Mouse (Mus musculus): ENCODE results near the gene Pop4. TPM values are rescaled to one million over a fixed set of nuclear protein-coding genes. Genes with fewer than 3 reads are reported as not detected.
A peak's percentile ranks its signal among the peaks of the same experiment; 100 is the strongest.

Pop4 gene
- total and polyA plus RNA-seq, 2 experiments from 2014 or later = 60.2 to 72.0 TPM

DNA sequence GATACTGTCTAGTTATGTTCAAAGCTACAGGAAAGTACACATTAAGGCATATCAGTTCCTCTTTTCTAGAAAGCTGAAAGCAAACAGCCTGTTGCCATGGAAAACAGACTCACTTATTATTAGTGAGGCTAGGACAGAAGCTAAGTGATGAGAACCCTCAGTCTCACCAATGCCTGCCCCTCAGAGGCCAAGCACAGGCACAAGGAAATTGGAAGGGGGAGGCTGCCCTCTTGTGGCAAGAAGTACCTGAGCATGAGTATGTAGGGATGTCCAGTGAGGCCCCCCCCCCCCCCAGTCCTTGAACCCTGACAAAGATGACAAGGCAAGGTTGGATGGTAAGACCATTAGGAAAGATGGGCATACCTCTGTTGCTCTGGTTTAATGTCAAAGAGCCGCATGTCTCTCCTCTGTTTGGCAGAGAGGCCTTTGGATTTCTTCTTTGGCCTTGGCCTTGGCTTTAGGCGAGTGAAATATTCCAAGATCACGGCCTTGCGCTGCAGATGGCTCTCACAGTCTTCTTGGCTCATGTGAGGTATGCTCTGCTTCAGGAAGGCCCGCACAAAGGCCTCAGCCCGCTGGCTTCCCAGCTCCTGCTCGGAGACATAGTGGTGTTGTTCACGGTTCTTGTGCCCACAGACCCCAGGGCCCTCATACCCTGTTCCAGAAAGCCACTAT lies 4.1 kb downstream of the Pop4 start:
- Histone ChIP-seq H3K4me3 (ENCODE audit: low read depth, low read length) (no peak overlapping the region), H3K4me2 (ENCODE audit: low read depth, low read length, poor library complexity, severe bottlenecking) (no peak overlapping the region), H3K27me3 (ENCODE audit: insufficient read depth, low read length) (no peaks in the 10 kb centered on the region), H3K36me3 (ENCODE audit: insufficient read depth, low read length) (peaks cover 56% of the 10 kb centered on the region), H3K9ac (replicated peaks; ENCODE audit: low read length, poor library complexity, severe bottlenecking) (no peak overlapping the region), H3K27ac (ENCODE audit: low read depth, low read length) (no peak overlapping the region), H3K9me3 (ENCODE audit: low read length) (no peaks in the 10 kb centered on the region), H3K4me1 (ENCODE audit: insufficient read depth, low read length) (peaks cover 10% of the 10 kb centered on the region)
- ATAC-seq (ENCODE audit: low FRiP score) (0 out of 2 replicates have a peak, but pooled peaks have one; percentile 20), DNase-seq (ENCODE audit: low spot score) (peak; percentile 58)
- TF ChIP-seq CTCF (IDR thresholded peaks at IDR 0.05) = peak; percentile 74
- 91% methylated on average over 8 of the region's 8 CpGs for WGBS

DNA sequence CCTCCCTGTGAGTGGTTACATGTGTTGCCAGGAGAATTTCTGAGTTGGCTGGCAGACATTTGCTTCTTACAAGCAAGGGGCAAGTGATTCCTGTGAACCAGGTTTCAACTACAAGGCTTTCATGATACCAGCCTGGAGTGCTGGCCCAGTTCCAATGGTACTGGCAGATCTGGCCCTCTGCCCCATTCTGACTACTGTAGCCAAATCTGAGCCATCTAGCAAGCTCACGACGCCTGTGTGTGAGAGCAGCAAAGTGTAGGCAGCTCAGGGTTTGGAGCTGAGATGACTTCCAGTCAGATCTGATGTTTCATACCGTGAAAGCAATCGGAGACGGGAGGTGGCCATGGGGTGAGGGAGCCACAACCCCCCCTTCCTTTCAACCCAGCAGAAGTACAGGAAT lies 8.8 kb downstream of the Pop4 start:
- 85% methylated on average over 5 of the region's 5 CpGs for WGBS
- no peaks in the 10 kb centered on the region for H3K27me3 ChIP-seq (ENCODE audit: insufficient read depth, low read length)
- ATAC-seq (ENCODE audit: low FRiP score) (no peak), DNase-seq (ENCODE audit: low spot score) (peak; percentile 62)
- H3K9me3 ChIP-seq (ENCODE audit: low read length) = no peaks in the 10 kb centered on the region
- H3K4me3 ChIP-seq (ENCODE audit: low read depth, low read length) = no peak overlapping the region
- no peak overlapping the region for H3K9ac ChIP-seq (replicated peaks; ENCODE audit: low read length, poor library complexity, severe bottlenecking)
- no peaks in the 10 kb centered on the region for H3K4me1 ChIP-seq (ENCODE audit: insufficient read depth, low read length)
- peaks cover 53% of the 10 kb centered on the region for H3K36me3 ChIP-seq (ENCODE audit: insufficient read depth, low read length)
- no peak overlapping the region for H3K27ac ChIP-seq (ENCODE audit: low read depth, low read length)
- no peak overlapping the region for H3K4me2 ChIP-seq (ENCODE audit: low read depth, low read length, poor library complexity, severe bottlenecking)
- no peak for TF ChIP-seq CTCF (IDR thresholded peaks at IDR 0.05)

- peaks cover 27% of the 10 kb centered on the region for H3K36me3 ChIP-seq (ENCODE audit: insufficient read depth, low read length)
- no peak overlapping the region for H3K4me3 ChIP-seq (ENCODE audit: low read depth, low read length)
- 94% methylated on average over 2 of the region's 2 CpGs for WGBS
- TF ChIP-seq CTCF (IDR thresholded peaks at IDR 0.05) = no peak
- H3K4me2 ChIP-seq (ENCODE audit: low read depth, low read length, poor library complexity, severe bottlenecking) = no peak overlapping the region
- ATAC-seq (ENCODE audit: low FRiP score) (no peak), DNase-seq (ENCODE audit: low spot score) (no peak)
- no peaks in the 10 kb centered on the region for H3K4me1 ChIP-seq (ENCODE audit: insufficient read depth, low read length)
- H3K9ac ChIP-seq (replicated peaks; ENCODE audit: low read length, poor library complexity, severe bottlenecking) = no peak overlapping the region
- H3K27ac ChIP-seq (ENCODE audit: low read depth, low read length) = no peak overlapping the region
- no peaks in the 10 kb centered on the region for H3K9me3 ChIP-seq (ENCODE audit: low read length)
- H3K27me3 ChIP-seq (ENCODE audit: insufficient read depth, low read length) = no peaks in the 10 kb centered on the region
Observed at GRCm38 (mm10) chr7:38259631-38260030, 11.6 kb downstream of the Pop4 start.

DNA sequence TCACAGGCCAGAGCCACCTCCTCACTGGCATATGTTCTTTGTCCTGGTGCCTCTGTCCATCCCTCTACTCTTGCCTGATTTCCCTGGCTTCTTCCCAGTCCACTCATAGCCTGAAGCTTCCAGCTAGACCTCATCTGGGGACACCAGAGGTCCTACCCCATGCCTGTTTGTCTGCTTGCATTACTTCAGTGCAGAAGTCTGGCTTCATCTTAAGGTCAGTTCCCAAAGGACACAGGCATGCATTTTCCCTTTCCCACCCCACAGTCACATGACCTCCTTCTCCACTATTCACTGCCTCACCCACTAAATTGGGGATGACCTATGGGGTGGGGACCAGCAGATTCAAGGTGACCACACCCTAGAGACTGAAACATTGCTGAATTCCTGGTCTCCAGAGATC lies 17.8 kb downstream of the Pop4 start:
- TF ChIP-seq CTCF (IDR thresholded peaks at IDR 0.05) = no peak
- Histone ChIP-seq H3K9ac (replicated peaks; ENCODE audit: low read length, poor library complexity, severe bottlenecking) (no peak overlapping the region), H3K9me3 (ENCODE audit: low read length) (no peaks in the 10 kb centered on the region)

DNA sequence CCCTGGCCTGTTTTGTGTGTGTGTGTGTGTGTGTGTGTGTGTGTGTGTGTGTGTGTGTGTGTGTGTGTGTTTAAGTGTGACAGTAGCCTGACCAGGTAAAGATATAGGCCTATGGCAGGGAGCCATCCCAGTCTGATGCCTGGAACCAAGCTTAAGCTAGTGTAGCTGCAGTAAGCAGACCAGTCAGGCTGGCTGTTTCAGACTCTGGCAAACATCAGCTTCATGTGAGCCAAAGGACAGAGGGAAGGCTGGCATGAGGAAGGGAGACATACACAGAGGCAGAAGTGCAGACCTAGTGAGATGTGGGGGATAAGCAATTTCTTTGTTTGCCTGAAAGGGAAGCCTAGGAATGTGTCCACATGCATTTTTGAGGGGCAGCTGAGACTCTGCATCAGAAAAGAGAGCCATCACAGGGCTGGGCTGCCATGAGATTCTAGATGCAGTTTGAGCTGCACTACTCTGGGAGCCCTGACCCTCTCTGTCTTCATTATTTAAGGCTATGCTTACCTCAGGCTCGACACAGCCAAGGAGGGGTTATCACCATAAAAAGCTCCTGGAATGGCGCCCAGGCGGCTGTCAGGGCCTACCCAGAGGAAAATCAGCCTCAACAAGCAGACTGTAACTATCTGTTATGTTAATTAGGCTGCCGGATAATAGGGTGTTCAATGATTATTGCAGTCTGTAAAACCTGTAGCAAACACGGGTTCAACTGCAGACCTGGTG lies 19.6 kb downstream of the Pop4 start:
- Histone ChIP-seq H3K4me3 (ENCODE audit: low read depth, low read length) (no peak overlapping the region), H3K4me2 (ENCODE audit: low read depth, low read length, poor library complexity, severe bottlenecking) (no peak overlapping the region), H3K4me1 (ENCODE audit: insufficient read depth, low read length) (no peaks in the 10 kb centered on the region), H3K9me3 (ENCODE audit: low read length) (no peaks in the 10 kb centered on the region), H3K36me3 (ENCODE audit: insufficient read depth, low read length) (no peaks in the 10 kb centered on the region), H3K27ac (ENCODE audit: low read depth, low read length) (no peak overlapping the region), H3K9ac (replicated peaks; ENCODE audit: low read length, poor library complexity, severe bottlenecking) (no peak overlapping the region), H3K27me3 (ENCODE audit: insufficient read depth, low read length) (no peaks in the 10 kb centered on the region)
- TF ChIP-seq CTCF (IDR thresholded peaks at IDR 0.05) = no peak
- ATAC-seq (ENCODE audit: low FRiP score) (0 out of 2 replicates have a peak, but pooled peaks have one; percentile 16), DNase-seq (ENCODE audit: low spot score) (peak; percentile 15)
- WGBS = 47% methylated on average over 5 of the region's 5 CpGs

More for the DNA sequence above, 17.8 kb downstream of the Pop4 start:
- H3K4me1 ChIP-seq (ENCODE audit: insufficient read depth, low read length) = no peaks in the 10 kb centered on the region
- DNase-seq (ENCODE audit: low spot score) (no peak), ATAC-seq (ENCODE audit: low FRiP score) (no peak)
- no peak overlapping the region for H3K4me2 ChIP-seq (ENCODE audit: low read depth, low read length, poor library complexity, severe bottlenecking)
- H3K27ac ChIP-seq (ENCODE audit: low read depth, low read length) = no peak overlapping the region
- no peak overlapping the region for H3K4me3 ChIP-seq (ENCODE audit: low read depth, low read length)
- H3K36me3 ChIP-seq (ENCODE audit: insufficient read depth, low read length) = no peaks in the 10 kb centered on the region
- no peaks in the 10 kb centered on the region for H3K27me3 ChIP-seq (ENCODE audit: insufficient read depth, low read length)

GRCm38 (mm10) chr7:38242417-38242816 lies 28.8 kb downstream of the Pop4 start:
- WGBS = 85% methylated on average over 4 of the region's 4 CpGs
- Histone ChIP-seq H3K27me3 (ENCODE audit: insufficient read depth, low read length) (no peaks in the 10 kb centered on the region), H3K27ac (ENCODE audit: low read depth, low read length) (no peak overlapping the region), H3K4me2 (ENCODE audit: low read depth, low read length, poor library complexity, severe bottlenecking) (no peak overlapping the region), H3K9me3 (ENCODE audit: low read length) (no peaks in the 10 kb centered on the region), H3K9ac (replicated peaks; ENCODE audit: low read length, poor library complexity, severe bottlenecking) (no peak overlapping the region), H3K36me3 (ENCODE audit: insufficient read depth, low read length) (no peaks in the 10 kb centered on the region), H3K4me3 (ENCODE audit: low read depth, low read length) (no peak overlapping the region), H3K4me1 (ENCODE audit: insufficient read depth, low read length) (no peaks in the 10 kb centered on the region)
- DNase-seq (ENCODE audit: low spot score) (no peak), ATAC-seq (ENCODE audit: low FRiP score) (no peak)
- TF ChIP-seq CTCF (IDR thresholded peaks at IDR 0.05) = no peak
